Mouse (Mus musculus): Measurements from ENCODE around the gene Uba3. TPM values are rescaled to one million over a fixed set of nuclear protein-coding genes. Genes with fewer than 3 reads are reported as not detected.

Gene Uba3
- 88.0 and 96.8 TPM in 2 replicates for polyA plus RNA-seq (2015; fragmentation: Nextera tagmentation; extraction: Ambion mirVana)

GRCm38 (mm10) chr6:97205439-97205885, at the start of gene Uba3:
Gene Uba3 (minus strand): TSS chr6:97205647.
- H3K27ac ChIP-seq (replicated peaks): peak within 1 kb of the TSS; percentile 93
- WGBS: under 1% methylated on average over 37 of the region's 38 CpGs
- no peaks in the 10 kb centered on the region for H3K9me3 ChIP-seq
- peak; percentile 98 for ATAC-seq (ENCODE audit: low read depth)
- peak within 1 kb of the TSS; percentile 94 for H3K9ac ChIP-seq
- H3K27me3 ChIP-seq: no peaks in the 10 kb centered on the region
- peak within 1 kb of the TSS; percentile 72 for H3K4me3 ChIP-seq
- H3K36me3 ChIP-seq: no peaks in the 10 kb centered on the region
- H3K4me1 ChIP-seq (replicated peaks): peaks cover 20% of the 10 kb centered on the region
- peak within 1 kb of the TSS; percentile 56 for H3K4me2 ChIP-seq

- 46% methylated on average over 9 of the region's 9 CpGs for WGBS
- H3K9me3 ChIP-seq: no peaks in the 10 kb centered on the region
- H3K27ac ChIP-seq (replicated peaks): no peak within 1 kb of the TSS
- no peak within 1 kb of the TSS for H3K4me3 ChIP-seq
- no peak within 1 kb of the TSS for H3K4me2 ChIP-seq
- no peak within 1 kb of the TSS for H3K9ac ChIP-seq
- no peak for ATAC-seq (ENCODE audit: low read depth)
- H3K27me3 ChIP-seq: no peaks in the 10 kb centered on the region
- no peaks in the 10 kb centered on the region for H3K4me1 ChIP-seq (replicated peaks)
- no peaks in the 10 kb centered on the region for H3K36me3 ChIP-seq
Measured at GRCm38 (mm10) chr6:97252711-97253221, 47.3 kb upstream of the Uba3 start, which contains the start of gene Lmod3. Gene Lmod3 (minus strand): TSS chr6:97252759.

- Histone ChIP-seq H3K4me2 (no peak overlapping the region), H3K9ac (no peak overlapping the region), H3K9me3 (no peaks in the 10 kb centered on the region), H3K4me3 (no peak overlapping the region), H3K27me3 (no peaks in the 10 kb centered on the region), H3K4me1 (replicated peaks) (no peaks in the 10 kb centered on the region), H3K36me3 (no peaks in the 10 kb centered on the region), H3K27ac (replicated peaks) (no peak overlapping the region)
- ATAC-seq (ENCODE audit: low read depth): no peak
- 67% methylated on average over 5 of the region's 5 CpGs for WGBS
Measured at GRCm38 (mm10) chr6:97252086-97252485, 46.6 kb upstream of the Uba3 start.

GRCm38 (mm10) chr6:97250966-97251365, 45.5 kb upstream of the Uba3 start:
- Histone ChIP-seq H3K27ac (replicated peaks) (no peak overlapping the region), H3K9me3 (no peaks in the 10 kb centered on the region), H3K4me2 (no peak overlapping the region), H3K27me3 (no peaks in the 10 kb centered on the region), H3K4me3 (no peak overlapping the region), H3K36me3 (no peaks in the 10 kb centered on the region), H3K4me1 (replicated peaks) (no peaks in the 10 kb centered on the region), H3K9ac (no peak overlapping the region)
- ATAC-seq (ENCODE audit: low read depth): no peak
- WGBS: 40% methylated on average over 6 of the region's 6 CpGs

- ATAC-seq (ENCODE audit: low read depth): no peak
Measured at GRCm38 (mm10) chr6:97245200-97245599, 39.8 kb upstream of the Uba3 start.

GRCm38 (mm10) chr6:97242522-97242921, 37.1 kb upstream of the Uba3 start:
- Histone ChIP-seq H3K27me3 (no peaks in the 10 kb centered on the region), H3K4me3 (no peak overlapping the region), H3K9me3 (no peaks in the 10 kb centered on the region), H3K27ac (replicated peaks) (no peak overlapping the region), H3K9ac (no peak overlapping the region), H3K36me3 (no peaks in the 10 kb centered on the region), H3K4me1 (replicated peaks) (no peaks in the 10 kb centered on the region), H3K4me2 (no peak overlapping the region)
- ATAC-seq (ENCODE audit: low read depth): no peak
- WGBS: 92% methylated on average over 4 of the region's 4 CpGs

More at GRCm38 (mm10) chr6:97245200-97245599, 39.8 kb upstream of the Uba3 start:
- no peaks in the 10 kb centered on the region for H3K27me3 ChIP-seq
- no peak overlapping the region for H3K9ac ChIP-seq
- no peak overlapping the region for H3K27ac ChIP-seq (replicated peaks)
- no peak overlapping the region for H3K4me3 ChIP-seq
- H3K36me3 ChIP-seq: no peaks in the 10 kb centered on the region
- no peaks in the 10 kb centered on the region for H3K9me3 ChIP-seq
- no peak overlapping the region for H3K4me2 ChIP-seq
- no peaks in the 10 kb centered on the region for H3K4me1 ChIP-seq (replicated peaks)

- 89% methylated on average over 5 of the region's 5 CpGs for WGBS
- Histone ChIP-seq H3K4me2 (no peak overlapping the region), H3K4me1 (replicated peaks) (no peaks in the 10 kb centered on the region), H3K27me3 (no peaks in the 10 kb centered on the region), H3K27ac (replicated peaks) (no peak overlapping the region), H3K4me3 (no peak overlapping the region), H3K36me3 (peaks cover 2% of the 10 kb centered on the region; the same call in 1 of the 2 replicates), H3K9me3 (no peaks in the 10 kb centered on the region), H3K9ac (no peak overlapping the region)
- ATAC-seq (ENCODE audit: low read depth): no peak
Measured at GRCm38 (mm10) chr6:97240092-97240491, 34.6 kb upstream of the Uba3 start.

- Histone ChIP-seq H3K9me3 (no peaks in the 10 kb centered on the region), H3K27me3 (no peaks in the 10 kb centered on the region), H3K36me3 (peaks cover 5% of the 10 kb centered on the region; the same call in 1 of the 2 replicates), H3K4me3 (no peak overlapping the region), H3K4me2 (no peak overlapping the region), H3K4me1 (replicated peaks) (peaks cover 4% of the 10 kb centered on the region), H3K9ac (no peak overlapping the region), H3K27ac (replicated peaks) (no peak overlapping the region)
- WGBS: 95% methylated on average over 6 of the region's 6 CpGs
- no peak for ATAC-seq (ENCODE audit: low read depth)
Measured at GRCm38 (mm10) chr6:97239360-97239759, 33.9 kb upstream of the Uba3 start.

GRCm38 (mm10) chr6:97236088-97236487, 30.6 kb upstream of the Uba3 start:
- Histone ChIP-seq H3K27me3 (no peaks in the 10 kb centered on the region), H3K36me3 (peaks cover 29% of the 10 kb centered on the region), H3K9me3 (no peaks in the 10 kb centered on the region), H3K9ac (no peak overlapping the region), H3K27ac (replicated peaks) (no peak overlapping the region), H3K4me2 (no peak overlapping the region), H3K4me3 (no peak overlapping the region), H3K4me1 (replicated peaks) (peaks cover 4% of the 10 kb centered on the region)
- no peak for ATAC-seq (ENCODE audit: low read depth)
- 87% methylated on average over 5 of the region's 5 CpGs for WGBS

- Histone ChIP-seq H3K36me3 (peaks cover 37% of the 10 kb centered on the region), H3K9ac (no peak overlapping the region), H3K27ac (replicated peaks) (no peak overlapping the region), H3K27me3 (no peaks in the 10 kb centered on the region), H3K9me3 (no peaks in the 10 kb centered on the region), H3K4me2 (no peak overlapping the region), H3K4me3 (no peak overlapping the region), H3K4me1 (replicated peaks) (peaks cover 4% of the 10 kb centered on the region)
- ATAC-seq (ENCODE audit: low read depth): no peak
- WGBS: 64% methylated on average over 7 of the region's 7 CpGs
Measured at GRCm38 (mm10) chr6:97234911-97235668, 29.6 kb upstream of the Uba3 start.

- peaks cover 2% of the 10 kb centered on the region for H3K4me1 ChIP-seq (replicated peaks)
- H3K4me2 ChIP-seq: no peak overlapping the region
- H3K9ac ChIP-seq: no peak overlapping the region
- no peak overlapping the region for H3K27ac ChIP-seq (replicated peaks)
- H3K27me3 ChIP-seq: no peaks in the 10 kb centered on the region
- ATAC-seq (ENCODE audit: low read depth): no peak
- no peak overlapping the region for H3K4me3 ChIP-seq
- H3K36me3 ChIP-seq: peaks cover 41% of the 10 kb centered on the region
- no peaks in the 10 kb centered on the region for H3K9me3 ChIP-seq
- WGBS: 98% methylated on average over 9 of the region's 9 CpGs
Measured at GRCm38 (mm10) chr6:97227067-97227847, 21.8 kb upstream of the Uba3 start.

- Histone ChIP-seq H3K36me3 (peaks cover 29% of the 10 kb centered on the region), H3K4me1 (replicated peaks) (peaks cover 14% of the 10 kb centered on the region), H3K27ac (replicated peaks) (peak overlapping the region; percentile 61), H3K4me3 (no peak overlapping the region), H3K4me2 (no peak overlapping the region), H3K9ac (no peak overlapping the region; the same call in 1 of the 2 replicates), H3K27me3 (no peaks in the 10 kb centered on the region), H3K9me3 (no peaks in the 10 kb centered on the region)
- WGBS: 25% methylated on average over 1 of the region's 1 CpGs
- peak; percentile 59 for ATAC-seq (ENCODE audit: low read depth)
Measured at GRCm38 (mm10) chr6:97226083-97226491, 20.6 kb upstream of the Uba3 start.

Measured in neural tube, embryonic 13.5 days (tissue).